In genomic region chr5:114618851-114619250, GRCm38 (mm10) we compare ENCODE assay signal across 10 mouse cellular contexts. TPM values are rescaled to one million over a fixed set of nuclear protein-coding genes. Genes with fewer than 3 reads are reported as not detected.
DNase-seq lines count a peak whose midpoint lies in the region; ATAC-seq and TF ChIP-seq lines count a peak whose summit lies in the region.
"Had no signal": no experiment of that assay in that cellular context is flagged by ENCODE, and none has a peak within 500 bp of the region (broad histone marks: within the 10 kb centered on the region; RNA-seq: fewer than 3 reads in every experiment).

No protein-coding gene starts in this region.

- no peak overlapping the region for H3K4me3 ChIP-seq in heart, postnatal 0 days (ENCODE audit: low read depth, low read length)
- H3K4me3 ChIP-seq: embryonic facial prominence, embryonic 15.5 days; midbrain, embryonic 12.5 days had no signal

- no peak for TF ChIP-seq EP300 in heart, postnatal 0 days (IDR thresholded peaks at IDR 0.05; ENCODE audit: low read depth)

- intact Hi-C loops in heart, postnatal 25 days (cut with DNase I), result loop anchor here (2.0 kb wide), 1 partner anchor 158 kb away; no protein-coding TSS in a partner anchor
- intact Hi-C loops in left cerebral cortex, postnatal 4 days (cut with DNase I), result no loop called here

- no peak overlapping the region for H3K4me2 ChIP-seq in heart, postnatal 0 days (ENCODE audit: low read depth, low read length)
- H3K4me2 ChIP-seq: embryonic facial prominence, embryonic 15.5 days; midbrain, embryonic 12.5 days had no signal

- no peaks in the 10 kb centered on the region for H3K4me1 ChIP-seq in heart, postnatal 0 days (ENCODE audit: control insufficient read depth, insufficient read depth)
- H3K4me1 ChIP-seq: embryonic facial prominence, embryonic 15.5 days; midbrain, embryonic 12.5 days had no signal

- TF ChIP-seq CTCF in heart, postnatal 0 days (IDR thresholded peaks at IDR 0.05; ENCODE audit: low read depth), result peak; percentile 93

- no peak overlapping the region for H3K27ac ChIP-seq in heart, postnatal 0 days (ENCODE audit: low read depth)
- H3K27ac ChIP-seq: embryonic facial prominence, embryonic 15.5 days; midbrain, embryonic 12.5 days had no signal

- DNase-seq in heart, postnatal 0 days (ENCODE audit: low spot score), result peak; percentile 41
- no peak for DNase-seq in heart, postnatal 25 days (ENCODE audit: low spot score)
- DNase-seq in ES-CJ7 (ENCODE audit: low read depth, low spot score), result peak; percentile 89
- peak; percentile 70 for DNase-seq in c-Kit-positive CD71-positive TER-119-negative erythroid progenitor cells, embryonic 14.5 days (ENCODE audit: low read depth)
- peak; percentile 56 to 76 for DNase-seq in gastrocnemius, postnatal 4 days (ENCODE audit: low spot score in 2 of 2)
- peak; percentile 83 for DNase-seq in left cerebral cortex, postnatal 4 days
- peak; percentile 81 for DNase-seq in thymus, postnatal 25 days

- no peaks in the 10 kb centered on the region for H3K9me3 ChIP-seq in heart, postnatal 0 days (replicated peaks; ENCODE audit: control insufficient read depth, low read length)
- H3K9me3 ChIP-seq: embryonic facial prominence, embryonic 15.5 days; midbrain, embryonic 12.5 days had no signal

- H3K9ac ChIP-seq in heart, postnatal 0 days (replicated peaks; ENCODE audit: low read depth, low read length), result no peak overlapping the region
- H3K9ac ChIP-seq: embryonic facial prominence, embryonic 15.5 days; midbrain, embryonic 12.5 days had no signal

- no peaks in the 10 kb centered on the region for H3K36me3 ChIP-seq in heart, postnatal 0 days (replicated peaks; ENCODE audit: control insufficient read depth, insufficient read depth, low read length)
- H3K36me3 ChIP-seq: embryonic facial prominence, embryonic 15.5 days; midbrain, embryonic 12.5 days had no signal

- ATAC-seq in heart, postnatal 0 days (ENCODE audit: insufficient read depth, low read depth), result no peak
- ATAC-seq in neutrophil, adult 5-6 weeks (ENCODE audit: extremely low read depth, insufficient number of reproducible peaks, low FRiP score, poor library complexity, severe bottlenecking), result peak; percentile 48; the same call in 1 of the 2 replicates

- 22% methylated on average over 8 of the region's 8 CpGs for WGBS in heart, postnatal 0 days

- H3K27me3 ChIP-seq in heart, postnatal 0 days (ENCODE audit: control insufficient read depth, insufficient read depth, low read length), result peaks cover 17% of the 10 kb centered on the region; the same call in 1 of the 2 replicates
- H3K27me3 ChIP-seq: embryonic facial prominence, embryonic 15.5 days had no signal

RNA-seq across cellular contexts. Expression of gene Trpv4, which starts 39.4 kb away (rescaled TPM):
- total RNA-seq in heart, postnatal 0 days (2014; rRNA removed; ENCODE audit: low replicate concordance), result 2.3 and 3.4 TPM in 2 replicates
- 0.87 and 0.93 TPM in 2 replicates for polyA plus RNA-seq in heart, postnatal 0 days (2015; fragmentation: Nextera tagmentation; extraction: Ambion mirVana)
- 1 to 10 TPM; 5.1 to 5.3 TPM for total RNA-seq in heart, postnatal 25 days (2021)
- 1 to 10 TPM; 1.6 to 1.8 TPM for total RNA-seq in gastrocnemius, postnatal 4 days (2021)
- 1 to 10 TPM in 1 of 2 experiments, under 1 TPM in 1; 0.64 to 1.1 TPM for total RNA-seq in left cerebral cortex, postnatal 4 days (2021)
- total RNA-seq in neutrophil, adult 5-6 weeks (2017), result 0.12 and 0.25 TPM in 2 replicates

RNA-seq across cellular contexts. Expression of gene Fam222a, which starts 51.0 kb away (rescaled TPM):
- total RNA-seq in heart, postnatal 0 days (2014; rRNA removed; ENCODE audit: low replicate concordance), result 0.97 and 5.0 TPM in 2 replicates
- 0.97 and 1.3 TPM in 2 replicates for polyA plus RNA-seq in heart, postnatal 0 days (2015; fragmentation: Nextera tagmentation; extraction: Ambion mirVana)
- 1 to 10 TPM; 2.4 to 4.2 TPM for total RNA-seq in heart, postnatal 25 days (2021)
- total RNA-seq in gastrocnemius, postnatal 4 days (2021), result 1 to 10 TPM; 2.2 to 2.5 TPM
- total RNA-seq in left cerebral cortex, postnatal 4 days (2021), result 10 to 100 TPM in 1 of 2 experiments, 1 to 10 TPM in 1; 8.7 to 10.4 TPM
- total RNA-seq in neutrophil, adult 5-6 weeks (2017), result 0.37 and 1.5 TPM in 2 replicates
